Mouse (Mus musculus): ENCODE measurements around the gene Krt33a.

The Krt33a gene

GRCm38 (mm10) chr11:99986180-99986647 lies 29.8 kb downstream of the Krt33a start, which contains the start of gene Krtap16-1:
Krtap16-1 (minus strand) TSS chr11:99986597.
- no peak for DNase-seq (ENCODE audit: low read depth, low spot score)

DNA sequence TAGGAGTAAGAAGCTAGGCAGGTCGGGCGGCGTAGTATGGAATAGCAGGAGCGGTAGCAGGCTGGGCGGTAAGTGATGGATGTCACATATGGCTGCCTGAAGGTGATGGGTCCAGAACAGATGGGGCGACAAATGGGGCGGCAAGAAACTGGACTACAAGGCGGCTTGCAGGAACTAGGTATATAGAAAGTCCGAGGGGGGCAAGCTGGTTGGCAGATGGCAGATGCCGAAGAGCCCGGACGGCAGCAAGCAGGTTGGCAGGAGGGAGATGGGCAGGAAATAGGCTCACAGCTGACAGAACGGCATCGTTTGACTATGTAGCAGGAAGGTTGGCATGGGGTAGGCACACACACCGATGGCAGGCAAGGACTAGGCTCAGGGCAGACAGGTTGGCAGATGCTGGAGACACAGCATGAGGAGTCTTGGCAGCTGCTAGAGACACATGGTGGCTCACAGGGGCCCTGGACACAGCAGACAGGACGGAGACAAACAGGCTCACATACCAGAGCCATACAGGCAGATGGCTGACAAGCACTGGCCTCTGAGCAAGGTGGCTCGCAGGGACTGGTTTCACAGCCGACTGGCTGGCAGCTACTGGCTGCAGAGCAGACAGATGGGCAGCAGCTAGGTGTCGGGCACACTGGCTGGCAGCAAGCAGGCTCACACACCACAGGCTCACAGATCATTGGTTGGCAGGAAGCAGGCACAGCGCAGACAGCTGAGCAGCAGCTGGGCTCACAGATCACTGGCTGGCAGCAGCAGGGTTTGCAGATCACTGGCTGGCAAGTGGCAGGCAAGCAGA lies 30.5 kb downstream of the Krt33a start:
- DNase-seq (ENCODE audit: low read depth, low spot score), result no peak

DNA sequence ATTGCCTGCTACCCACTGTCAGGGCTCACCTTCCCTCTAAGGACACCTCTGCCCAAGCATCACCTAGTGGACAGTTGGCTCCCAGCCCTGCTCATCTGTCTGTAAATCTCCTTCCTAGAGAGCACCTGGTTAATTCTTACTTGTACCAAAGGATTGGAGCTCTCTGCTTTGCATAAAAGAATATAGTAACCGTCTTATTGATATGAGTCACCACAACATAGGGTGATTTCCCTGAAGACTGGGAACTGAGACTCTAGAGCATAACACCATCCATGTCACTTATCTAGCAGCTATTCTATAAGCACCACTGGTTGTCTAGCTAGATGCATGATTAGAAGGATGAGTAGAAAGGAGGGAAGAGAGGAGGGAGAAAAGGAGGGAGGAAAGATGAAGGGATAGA lies 32.6 kb downstream of the Krt33a start:
- no peak for DNase-seq (ENCODE audit: low read depth, low spot score)

- no peak for DNase-seq (ENCODE audit: low read depth, low spot score)
These were observed 33.3 kb downstream of the Krt33a start for GRCm38 (mm10) chr11:99982731-99983130.

DNA sequence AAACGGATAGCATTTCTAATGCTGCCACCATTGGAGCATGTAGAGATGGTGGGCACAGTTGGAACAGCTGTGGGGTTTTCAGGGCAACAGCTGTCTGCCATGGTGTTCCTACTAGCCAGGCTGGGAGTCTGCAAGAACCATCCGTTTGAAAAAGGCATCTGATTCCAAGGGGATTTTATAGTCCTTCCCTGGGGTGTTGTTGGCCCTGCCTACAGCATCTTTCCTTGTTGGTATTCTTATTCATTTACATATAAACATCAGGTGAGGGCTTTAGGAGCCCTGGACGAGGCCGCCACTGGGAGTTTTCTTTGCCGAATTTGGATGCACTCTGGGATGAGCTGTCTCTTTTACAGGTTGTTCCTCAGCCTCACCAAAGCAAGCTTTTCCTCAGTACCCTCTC lies 37.1 kb downstream of the Krt33a start, which contains the start of gene Krtap29-1:
Krtap29-1 (minus strand) TSS at position 101 of the 400 bp plus-strand sequence.
- DNase-seq (ENCODE audit: low read depth, low spot score), result no peak

- DNase-seq (ENCODE audit: low read depth, low spot score), result no peak
These were observed 50.1 kb downstream of the Krt33a start for GRCm38 (mm10) chr11:99965961-99966360.

- no peak for DNase-seq (ENCODE audit: low read depth, low spot score)
These were observed 51.8 kb downstream of the Krt33a start for GRCm38 (mm10) chr11:99964213-99964612.

Measured in CD4-positive, CD25-positive, alpha-beta regulatory T cell, adult 2 months (primary cell).